Mouse (Mus musculus) embryonic facial prominence, embryonic 14.5 days (tissue): ENCODE data around the gene BC025920. TPM values are rescaled to one million over a fixed set of nuclear protein-coding genes. Genes with fewer than 3 reads are reported as not detected.

Experiments
- ATAC-seq: fragments of 200-750 bp; cut with Nextera tagmentation; 2 replicates; pipeline ENCODE4 v1.8.0; 2017; ENCODE audit warnings: low read depth, moderate number of reproducible peaks, moderate TSS enrichment
- DNase-seq: peaks from one replicate; pipeline ENCODE4 v3.0.0-alpha.2; 2015; ENCODE audit warnings: low spot score
- H3K27ac ChIP-seq: fragments of 300-500 bp; sonication (generic); replicated peaks from 2 replicates; pipeline ENCODE4 v1.5.1; 2014; ENCODE audit warnings: low read depth, mild to moderate bottlenecking, low read length, moderate library complexity
- H3K27me3 ChIP-seq: fragments of 300-500 bp; sonication (generic); replicated peaks from 2 replicates; pipeline ENCODE4 v1.6.1; 2014; ENCODE audit warnings: low read length; ENCODE audit not compliant: control insufficient read depth, insufficient read depth
- H3K36me3 ChIP-seq: fragments of 300-500 bp; sonication (generic); 2 replicates; pipeline ENCODE4 v1.6.1; 2014; ENCODE audit warnings: low read length, mixed read lengths; ENCODE audit not compliant: control insufficient read depth, insufficient read depth
- H3K4me1 ChIP-seq: fragments of 300-500 bp; sonication (generic); 2 replicates; pipeline ENCODE4 v1.6.1; 2014; ENCODE audit warnings: antibody characterized with exemption, low read length; ENCODE audit not compliant: control insufficient read depth, insufficient read depth
- H3K4me2 ChIP-seq: fragments of 300-500 bp; sonication (generic); 2 replicates; pipeline ENCODE4 v1.6.1; 2014; ENCODE audit warnings: low read depth, mild to moderate bottlenecking, low read length, moderate library complexity, mixed read lengths
- H3K4me3 ChIP-seq: fragments of 300-500 bp; sonication (generic); 2 replicates; pipeline ENCODE4 v1.5.1; 2014; ENCODE audit warnings: low read depth, mild to moderate bottlenecking, low read length
- H3K9ac ChIP-seq: fragments of 300-500 bp; sonication (generic); 2 replicates; pipeline ENCODE4 v1.6.1; 2014; ENCODE audit warnings: low read depth, mild to moderate bottlenecking, low read length, moderate library complexity, mixed read lengths
- H3K9me3 ChIP-seq: fragments of 300-500 bp; sonication (generic); 2 replicates; pipeline ENCODE4 v1.6.1; 2016; ENCODE audit warnings: low read length; ENCODE audit not compliant: control insufficient read depth
- WGBS: fragments of 180-500 bp; shearing (Covaris S2); extraction: QIAGEN DNeasy Blood & Tissue Kit; methylation state at CpG from one replicate; pipeline ENCODE4 v1.1.7; 2014; 5-methylcytosine and 5-hydroxymethylcytosine counted together
- polyA plus RNA-seq: library from polyadenylated mRNA; unstranded; fragments of >200 nt; fragmentation: Nextera tagmentation; extraction: Ambion mirVana; gene quantifications from 2 replicates; pipeline ENCODE4 v1.2.1, GENCODE M21; 2014

Gene BC025920
- polyA plus RNA-seq, 1 experiment from 2014 or later, result 0.61 TPM

GRCm38 (mm10) chr10:81563481-81563880 is 42.6 kb upstream of the BC025920 start:
- Histone ChIP-seq H3K9ac (no peak overlapping the region), H3K4me2 (peak overlapping the region; percentile 42), H3K36me3 (peaks cover 47% of the 10 kb centered on the region), H3K27me3 (no peaks in the 10 kb centered on the region), H3K4me3 (no peak overlapping the region), H3K4me1 (peaks cover 39% of the 10 kb centered on the region), H3K9me3 (no peaks in the 10 kb centered on the region), H3K27ac (0 out of 2 replicates have a peak overlapping the region, but pooled peaks have one; percentile 31)
- ATAC-seq (no peak), DNase-seq (peak; percentile 35)
- 19% methylated on average over 6 of the region's 6 CpGs for WGBS

GRCm38 (mm10) chr10:81564216-81564615 is 41.9 kb upstream of the BC025920 start:
- H3K9ac ChIP-seq, result peak overlapping the region; percentile 50
- peaks cover 47% of the 10 kb centered on the region for H3K36me3 ChIP-seq
- no peaks in the 10 kb centered on the region for H3K9me3 ChIP-seq
- ATAC-seq, result peak; percentile 20
- peak overlapping the region; percentile 42 for H3K4me2 ChIP-seq
- peak overlapping the region; percentile 53; the same call in 1 of the 2 replicates for H3K27ac ChIP-seq
- H3K4me3 ChIP-seq, result peak overlapping the region; percentile 13
- no peaks in the 10 kb centered on the region for H3K27me3 ChIP-seq
- peak; percentile 61 for DNase-seq
- WGBS, result 4% methylated on average over 9 of the region's 10 CpGs
- H3K4me1 ChIP-seq, result peaks cover 47% of the 10 kb centered on the region

- DNase-seq, result peak; percentile 68
- Histone ChIP-seq H3K4me1 (peaks cover 52% of the 10 kb centered on the region), H3K4me2 (0 out of 2 replicates have a peak overlapping the region, but pooled peaks have one; percentile 42), H3K4me3 (0 out of 2 replicates have a peak overlapping the region, but pooled peaks have one; percentile 13), H3K27me3 (no peaks in the 10 kb centered on the region), H3K9me3 (no peaks in the 10 kb centered on the region), H3K36me3 (peaks cover 47% of the 10 kb centered on the region), H3K9ac (no peak overlapping the region), H3K27ac (0 out of 2 replicates have a peak overlapping the region, but pooled peaks have one; percentile 53)
- ATAC-seq, result no peak
- 23% methylated on average over 7 of the region's 10 CpGs for WGBS
Observed at GRCm38 (mm10) chr10:81564734-81565133, 41.3 kb upstream of the BC025920 start.

GRCm38 (mm10) chr10:81565257-81566228 is 40.5 kb upstream of the BC025920 start:
- 30% methylated on average over 19 of the region's 20 CpGs for WGBS
- Histone ChIP-seq H3K9ac (no peak overlapping the region), H3K9me3 (no peaks in the 10 kb centered on the region), H3K36me3 (peaks cover 47% of the 10 kb centered on the region), H3K4me1 (peaks cover 60% of the 10 kb centered on the region), H3K4me2 (no peak overlapping the region), H3K27ac (no peak overlapping the region), H3K4me3 (no peak overlapping the region), H3K27me3 (no peaks in the 10 kb centered on the region)
- no peak for ATAC-seq
- peak; percentile 23 for DNase-seq

GRCm38 (mm10) chr10:81568381-81569191 is 37.5 kb upstream of the BC025920 start:
- ATAC-seq, result 0 out of 2 replicates have a peak, but pooled peaks have one; percentile 1
- no peak overlapping the region for H3K4me3 ChIP-seq

GRCm38 (mm10) chr10:81569507-81570237 is 36.4 kb upstream of the BC025920 start:
- Histone ChIP-seq H3K27me3 (0 out of 2 replicates have a peak, but pooled peaks cover 5% of the 10 kb centered on the region), H3K4me1 (peaks cover 57% of the 10 kb centered on the region), H3K9ac (no peak overlapping the region), H3K27ac (peak overlapping the region; percentile 89), H3K36me3 (peaks cover 24% of the 10 kb centered on the region), H3K9me3 (no peaks in the 10 kb centered on the region), H3K4me3 (no peak overlapping the region), H3K4me2 (peak overlapping the region; percentile 68)
- 40% methylated on average over 9 of the region's 9 CpGs for WGBS
- ATAC-seq (no peak), DNase-seq (peak; percentile 12)

More at GRCm38 (mm10) chr10:81568381-81569191, 37.5 kb upstream of the BC025920 start:
- WGBS, result 7% methylated on average over 14 of the region's 16 CpGs
- DNase-seq, result peak; percentile 92
- peak overlapping the region; percentile 89 for H3K27ac ChIP-seq
- H3K36me3 ChIP-seq, result peaks cover 30% of the 10 kb centered on the region
- H3K9ac ChIP-seq, result peak overlapping the region; percentile 28; the same call in 1 of the 2 replicates
- H3K9me3 ChIP-seq, result no peaks in the 10 kb centered on the region
- H3K27me3 ChIP-seq, result no peaks in the 10 kb centered on the region
- peak overlapping the region; percentile 33 for H3K4me2 ChIP-seq
- H3K4me1 ChIP-seq, result peaks cover 61% of the 10 kb centered on the region

GRCm38 (mm10) chr10:81570238-81570800 is 35.8 kb upstream of the BC025920 start:
- Histone ChIP-seq H3K4me1 (peaks cover 56% of the 10 kb centered on the region), H3K4me3 (peak overlapping the region; percentile 38), H3K27me3 (0 out of 2 replicates have a peak, but pooled peaks cover 5% of the 10 kb centered on the region), H3K27ac (peak overlapping the region; percentile 89), H3K9ac (0 out of 2 replicates have a peak overlapping the region, but pooled peaks have one; percentile 41), H3K4me2 (peak overlapping the region; percentile 68), H3K9me3 (no peaks in the 10 kb centered on the region), H3K36me3 (peaks cover 18% of the 10 kb centered on the region)
- WGBS, result 0% methylated on average over 8 of the region's 11 CpGs
- peak; percentile 92 for DNase-seq
- peak; percentile 19 for ATAC-seq
